Mouse (Mus musculus): Measurements from ENCODE around the gene Chmp1a. TPM values are rescaled to one million over a fixed set of nuclear protein-coding genes. Genes with fewer than 3 reads are reported as not detected.
A peak's percentile ranks its signal among the peaks of the same experiment; 100 is the strongest.
"Not testable (repeated sequence)": the region's sequence is repeated elsewhere in the genome, so short reads cannot be mapped to it uniquely, and the experiment has no call there.

The Chmp1a gene
- total and polyA plus RNA-seq, 2 experiments from 2014 or later = 206 to 221 TPM

DNA sequence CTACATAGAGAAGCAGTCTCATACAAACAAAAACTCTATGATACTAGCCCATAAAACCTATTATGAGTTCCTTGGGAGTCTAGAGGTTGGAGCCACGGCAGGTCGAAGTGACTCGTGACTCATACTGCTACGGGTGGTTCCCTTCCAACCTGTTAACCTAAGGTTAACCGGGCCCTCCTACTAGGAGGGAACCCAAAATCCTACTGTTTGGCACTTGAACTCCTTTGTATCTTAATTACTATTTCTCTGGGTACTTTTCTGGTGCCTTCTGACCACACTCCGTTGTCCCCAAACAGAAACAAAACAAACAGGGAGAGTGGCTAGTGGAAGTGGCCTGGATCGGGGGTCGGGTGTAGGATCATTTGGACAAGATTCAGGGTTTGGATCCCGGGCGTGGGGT lies 687 bp downstream of the Chmp1a start:
- Histone ChIP-seq H3K36me3 (ENCODE audit: insufficient read depth, low read length) (peaks cover 34% of the 10 kb centered on the region), H3K9ac (replicated peaks; ENCODE audit: low read length, poor library complexity, severe bottlenecking) (peak overlapping the region; percentile 98), H3K4me2 (ENCODE audit: low read depth, low read length, poor library complexity, severe bottlenecking) (peak overlapping the region; percentile 92), H3K4me1 (ENCODE audit: insufficient read depth, low read length) (peaks cover 14% of the 10 kb centered on the region; the same call in 1 of the 2 replicates), H3K27me3 (ENCODE audit: insufficient read depth, low read length) (no peaks in the 10 kb centered on the region), H3K27ac (ENCODE audit: low read depth, low read length) (peak overlapping the region; percentile 77; the same call in 1 of the 2 replicates), H3K9me3 (ENCODE audit: low read length) (no peaks in the 10 kb centered on the region), H3K4me3 (ENCODE audit: low read depth, low read length) (peak overlapping the region; percentile 90)
- DNase-seq (ENCODE audit: low spot score) = no peak
- TF ChIP-seq CTCF (IDR thresholded peaks at IDR 0.05) = no peak
- 52% methylated on average over 10 of the region's 10 CpGs for WGBS
- no peak for ATAC-seq (ENCODE audit: low FRiP score)

DNA sequence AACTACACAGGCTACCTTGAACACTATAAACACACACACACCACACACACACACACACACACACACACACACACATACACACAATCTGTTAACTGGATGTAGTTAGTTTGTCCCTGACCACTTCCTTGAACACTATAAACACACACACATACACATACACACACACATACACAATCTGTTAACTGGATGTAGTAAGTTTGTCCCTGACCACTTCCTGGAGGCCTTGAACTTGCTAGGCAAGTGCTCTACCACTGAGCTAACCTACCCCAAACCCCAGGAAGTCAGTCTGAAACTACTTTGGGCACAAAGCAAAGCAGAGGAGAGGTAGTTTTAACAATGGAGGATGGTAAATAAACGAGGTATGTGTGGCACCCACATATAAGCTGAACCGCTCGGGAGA lies 9.0 kb downstream of the Chmp1a start:
- ATAC-seq (ENCODE audit: low FRiP score) = no peak
- no peak overlapping the region for H3K9ac ChIP-seq (replicated peaks; ENCODE audit: low read length, poor library complexity, severe bottlenecking)
- no peak overlapping the region for H3K4me3 ChIP-seq (ENCODE audit: low read depth, low read length)
- WGBS = 88% methylated on average over 3 of the region's 3 CpGs
- TF ChIP-seq CTCF (IDR thresholded peaks at IDR 0.05) = no peak
- H3K4me1 ChIP-seq (ENCODE audit: insufficient read depth, low read length) = no peaks in the 10 kb centered on the region
- no peak for DNase-seq (ENCODE audit: low spot score)
- no peaks in the 10 kb centered on the region for H3K9me3 ChIP-seq (ENCODE audit: low read length)
- peaks cover 28% of the 10 kb centered on the region for H3K36me3 ChIP-seq (ENCODE audit: insufficient read depth, low read length)
- H3K27ac ChIP-seq (ENCODE audit: low read depth, low read length) = no peak overlapping the region
- H3K4me2 ChIP-seq (ENCODE audit: low read depth, low read length, poor library complexity, severe bottlenecking) = no peak overlapping the region
- H3K27me3 ChIP-seq (ENCODE audit: insufficient read depth, low read length) = no peaks in the 10 kb centered on the region

DNA sequence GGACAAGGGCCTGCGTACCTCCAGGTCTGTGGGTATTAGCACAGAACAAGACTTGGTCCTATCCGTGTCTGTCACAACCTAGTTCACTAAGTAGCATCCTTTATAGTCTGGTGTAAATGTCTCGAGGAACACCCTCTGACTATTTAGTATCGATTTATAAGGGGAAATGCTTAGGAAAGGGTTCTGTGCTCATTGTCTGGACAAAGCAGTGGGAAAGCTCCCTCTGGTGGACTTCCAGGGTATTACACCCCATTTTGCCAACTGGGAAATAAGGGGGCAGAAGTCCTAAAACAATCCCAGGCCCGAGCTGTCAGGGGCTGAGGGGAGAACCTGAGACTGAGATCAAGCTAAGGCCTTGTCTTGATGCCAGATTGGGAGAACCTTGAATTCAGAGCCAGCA lies 10.3 kb downstream of the Chmp1a start:
- H3K36me3 ChIP-seq (ENCODE audit: insufficient read depth, low read length) = peaks cover 16% of the 10 kb centered on the region
- no peaks in the 10 kb centered on the region for H3K27me3 ChIP-seq (ENCODE audit: insufficient read depth, low read length)
- TF ChIP-seq CTCF (IDR thresholded peaks at IDR 0.05) = peak; percentile 99
- H3K9ac ChIP-seq (replicated peaks; ENCODE audit: low read length, poor library complexity, severe bottlenecking) = no peak overlapping the region
- no peak for ATAC-seq (ENCODE audit: low FRiP score)
- 22% methylated on average over 5 of the region's 5 CpGs for WGBS
- no peaks in the 10 kb centered on the region for H3K9me3 ChIP-seq (ENCODE audit: low read length)
- H3K27ac ChIP-seq (ENCODE audit: low read depth, low read length) = 0 out of 2 replicates have a peak overlapping the region, but pooled peaks have one; percentile 39
- no peaks in the 10 kb centered on the region for H3K4me1 ChIP-seq (ENCODE audit: insufficient read depth, low read length)
- DNase-seq (ENCODE audit: low spot score) = peak; percentile 83
- H3K4me3 ChIP-seq (ENCODE audit: low read depth, low read length) = no peak overlapping the region
- no peak overlapping the region for H3K4me2 ChIP-seq (ENCODE audit: low read depth, low read length, poor library complexity, severe bottlenecking)

DNA sequence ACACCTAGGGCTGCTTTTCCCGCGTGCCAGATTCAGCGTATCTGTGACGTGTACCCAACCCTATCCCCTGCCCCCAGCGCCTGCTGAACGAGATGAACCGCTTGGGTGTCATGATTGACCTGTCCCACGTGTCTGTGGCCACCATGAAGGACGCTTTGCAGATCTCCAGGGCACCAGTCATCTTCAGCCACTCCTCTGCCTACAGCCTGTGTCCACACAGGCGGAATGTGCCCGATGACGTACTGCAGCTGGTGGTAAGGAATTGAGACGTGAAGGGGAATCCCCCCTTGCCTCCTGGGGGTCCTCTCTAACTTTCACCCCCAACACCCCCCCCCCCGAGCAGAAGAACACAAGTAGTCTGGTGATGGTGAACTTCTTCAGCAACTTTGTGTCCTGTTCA lies 12.7 kb downstream of the Chmp1a start:
- Histone ChIP-seq H3K4me1 (ENCODE audit: insufficient read depth, low read length) (no peaks in the 10 kb centered on the region), H3K27me3 (ENCODE audit: insufficient read depth, low read length) (no peaks in the 10 kb centered on the region), H3K4me2 (ENCODE audit: low read depth, low read length, poor library complexity, severe bottlenecking) (no peak overlapping the region), H3K9ac (replicated peaks; ENCODE audit: low read length, poor library complexity, severe bottlenecking) (no peak overlapping the region), H3K36me3 (ENCODE audit: insufficient read depth, low read length) (no peaks in the 10 kb centered on the region), H3K9me3 (ENCODE audit: low read length) (no peaks in the 10 kb centered on the region), H3K27ac (ENCODE audit: low read depth, low read length) (no peak overlapping the region), H3K4me3 (ENCODE audit: low read depth, low read length) (no peak overlapping the region)
- 74% methylated on average over 14 of the region's 14 CpGs for WGBS
- ATAC-seq (ENCODE audit: low FRiP score) (no peak), DNase-seq (ENCODE audit: low spot score) (no peak)
- TF ChIP-seq CTCF (IDR thresholded peaks at IDR 0.05) = no peak

DNA sequence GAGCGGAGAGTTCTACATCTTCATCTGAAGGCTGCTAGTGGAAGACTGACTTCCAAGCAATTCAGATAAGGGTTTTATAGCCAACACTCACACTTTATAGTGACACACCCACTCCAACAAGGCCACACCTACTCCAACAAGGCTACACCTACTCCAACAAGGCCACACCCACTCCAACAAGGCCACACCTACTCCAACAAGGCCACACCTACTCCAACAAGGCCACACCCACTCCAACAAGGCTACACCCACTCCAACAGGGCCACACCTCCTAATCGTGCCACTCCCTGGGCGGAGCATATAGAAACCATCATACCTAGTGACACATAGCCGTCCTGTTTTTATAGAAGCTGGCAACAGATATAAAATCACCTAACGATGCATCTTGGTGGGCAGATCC lies 15.5 kb downstream of the Chmp1a start:
- not testable (repeated sequence) for H3K9ac ChIP-seq (replicated peaks; ENCODE audit: low read length, poor library complexity, severe bottlenecking); ATAC-seq (ENCODE audit: low FRiP score); H3K4me3 ChIP-seq (ENCODE audit: low read depth, low read length); DNase-seq (ENCODE audit: low spot score); H3K27me3 ChIP-seq (ENCODE audit: insufficient read depth, low read length); H3K4me2 ChIP-seq (ENCODE audit: low read depth, low read length, poor library complexity, severe bottlenecking); H3K4me1 ChIP-seq (ENCODE audit: insufficient read depth, low read length); H3K9me3 ChIP-seq (ENCODE audit: low read length); H3K27ac ChIP-seq (ENCODE audit: low read depth, low read length); H3K36me3 ChIP-seq (ENCODE audit: insufficient read depth, low read length)
- WGBS = 75% methylated on average over 5 of the region's 5 CpGs

DNA sequence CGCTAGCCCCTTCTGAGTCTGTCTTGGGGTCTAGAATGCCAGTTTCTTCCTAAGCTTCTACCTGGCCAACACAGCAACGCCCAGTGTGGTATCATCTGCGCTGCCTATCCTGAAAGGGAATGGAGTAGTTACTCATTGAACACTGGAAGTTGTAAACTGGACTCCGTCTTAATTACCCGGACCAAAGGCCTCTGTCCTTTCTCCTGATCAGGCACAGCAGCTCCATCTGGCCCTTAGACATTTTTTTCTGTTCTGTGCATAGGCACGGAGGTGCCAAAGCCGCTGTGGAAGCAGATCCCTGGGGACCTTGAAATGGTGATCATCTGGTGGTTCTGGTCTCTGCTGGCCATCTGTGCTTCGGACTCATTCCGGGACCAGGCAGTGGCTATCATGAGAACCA lies 18.8 kb downstream of the Chmp1a start:
- WGBS = 85% methylated on average over 9 of the region's 9 CpGs
- Histone ChIP-seq H3K4me2 (ENCODE audit: low read depth, low read length, poor library complexity, severe bottlenecking) (no peak overlapping the region), H3K4me3 (ENCODE audit: low read depth, low read length) (no peak overlapping the region), H3K4me1 (ENCODE audit: insufficient read depth, low read length) (no peaks in the 10 kb centered on the region), H3K9ac (replicated peaks; ENCODE audit: low read length, poor library complexity, severe bottlenecking) (no peak overlapping the region), H3K36me3 (ENCODE audit: insufficient read depth, low read length) (no peaks in the 10 kb centered on the region), H3K9me3 (ENCODE audit: low read length) (no peaks in the 10 kb centered on the region), H3K27ac (ENCODE audit: low read depth, low read length) (no peak overlapping the region), H3K27me3 (ENCODE audit: insufficient read depth, low read length) (no peaks in the 10 kb centered on the region)
- no peak for TF ChIP-seq CTCF (IDR thresholded peaks at IDR 0.05)
- DNase-seq (ENCODE audit: low spot score) = no peak
- ATAC-seq (ENCODE audit: low FRiP score) = no peak

Data from midbrain, postnatal 0 days (tissue).